Mouse (Mus musculus) neural tube, embryonic 13.5 days (tissue): Measurements from ENCODE around the gene Prps2. TPM values are rescaled to one million over a fixed set of nuclear protein-coding genes. Genes with fewer than 3 reads are reported as not detected.
A peak's percentile ranks its signal among the peaks of the same experiment; 100 is the strongest.
"Not testable (repeated sequence)": the region's sequence is repeated elsewhere in the genome, so short reads cannot be mapped to it uniquely, and the experiment has no call there.

Experiments used
- ATAC-seq: fragments of 200-750 bp; cut with Nextera tagmentation; 2 replicates; pipeline ENCODE4 v1.8.0; 2017; ENCODE audit warnings: low read depth, mild to moderate bottlenecking, moderate TSS enrichment, moderate library complexity
- H3K27ac ChIP-seq: fragments of 300-500 bp; sonication (generic); replicated peaks from 2 replicates; pipeline ENCODE4 v1.5.1; 2015; ENCODE audit warnings: moderate library complexity, mild to moderate bottlenecking, inconsistent platforms
- H3K27me3 ChIP-seq: fragments of 300-500 bp; sonication (generic); 2 replicates; pipeline ENCODE4 v1.6.1; 2015; ENCODE audit warnings: mild to moderate bottlenecking, inconsistent platforms
- H3K36me3 ChIP-seq: fragments of 300-500 bp; sonication (generic); 2 replicates; pipeline ENCODE4 v1.6.1; 2015; ENCODE audit warnings: mild to moderate bottlenecking, inconsistent platforms
- H3K4me1 ChIP-seq: fragments of 300-500 bp; sonication (generic); replicated peaks from 2 replicates; pipeline ENCODE4 v1.6.1; 2015; ENCODE audit warnings: inconsistent platforms
- H3K4me2 ChIP-seq: fragments of 300-500 bp; sonication (generic); 2 replicates; pipeline ENCODE4 v1.6.1; 2015; ENCODE audit warnings: inconsistent platforms, mild to moderate bottlenecking, moderate library complexity
- H3K4me3 ChIP-seq: fragments of 300-500 bp; sonication (generic); 2 replicates; pipeline ENCODE4 v1.5.1; 2015; ENCODE audit warnings: mild to moderate bottlenecking, inconsistent platforms
- H3K9ac ChIP-seq: fragments of 300-500 bp; sonication (generic); 2 replicates; pipeline ENCODE4 v1.6.1; 2015; ENCODE audit warnings: moderate library complexity, mild to moderate bottlenecking, inconsistent platforms
- H3K9me3 ChIP-seq: fragments of 300-500 bp; sonication (generic); 2 replicates; pipeline ENCODE4 v1.6.1; 2016; ENCODE audit warnings: inconsistent platforms
- WGBS: fragments of 180-500 bp; shearing (Covaris S2); methylation state at CpG from one replicate; pipeline ENCODE4 v1.1.7; 2015; 5-methylcytosine and 5-hydroxymethylcytosine counted together
- polyA plus RNA-seq: library from polyadenylated mRNA; unstranded; fragments of >200 nt; fragmentation: Nextera tagmentation; extraction: Ambion mirVana; gene quantifications from 2 replicates; pipeline ENCODE4 v1.2.1, GENCODE M21; 2015

The Prps2 gene
- polyA plus RNA-seq, result 9.0 and 9.6 TPM in 2 replicates

DNA sequence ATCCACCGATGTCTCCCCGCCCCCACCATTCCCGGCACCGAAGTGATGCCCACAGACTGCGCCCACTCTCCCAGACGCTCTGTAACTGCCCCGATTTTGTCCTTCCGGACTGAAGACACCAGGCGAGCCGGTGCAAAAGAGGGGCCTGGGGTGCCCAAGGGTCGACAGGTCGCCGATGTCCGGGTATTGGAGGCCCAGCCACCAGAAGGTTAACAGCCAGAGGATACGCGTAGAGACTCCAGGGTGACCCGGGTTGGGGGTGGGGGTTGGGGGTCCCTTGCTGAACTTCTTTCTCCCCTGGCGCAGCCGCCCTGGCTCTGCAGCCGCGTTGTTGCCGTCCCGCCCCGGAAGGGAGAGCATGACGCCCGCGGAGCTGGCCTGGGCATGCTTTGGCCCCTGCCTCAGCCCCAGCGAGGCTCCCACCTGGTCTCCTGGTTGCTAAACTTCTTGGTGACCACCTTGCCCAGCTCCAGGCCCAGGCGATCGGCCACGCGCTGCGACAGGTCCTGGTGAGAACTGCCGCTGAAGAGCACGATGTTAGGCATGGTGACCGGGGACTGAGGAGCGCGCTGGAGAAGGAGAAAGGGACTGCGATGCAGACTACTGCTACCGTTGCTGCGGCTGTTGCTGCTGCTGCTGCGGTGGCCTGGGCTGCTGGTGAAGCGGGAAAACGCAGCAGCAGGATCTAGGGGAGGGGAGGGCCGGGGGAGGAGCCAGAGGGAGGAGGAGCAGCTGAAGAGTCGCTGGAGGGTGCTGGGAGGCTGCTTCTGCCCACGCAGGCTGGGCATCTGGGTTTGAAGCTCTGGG, at the start of gene Prps2:
Gene Prps2 (minus strand): TSS at position 703 of the 807 bp plus-strand sequence.
- ATAC-seq, result peak; percentile 95
- Histone ChIP-seq H3K27ac (no peak within 1 kb of the TSS), H3K27me3 (peaks cover 57% of the 10 kb centered on the region), H3K4me1 (peaks cover 3% of the 10 kb centered on the region; the same call in 1 of the 2 replicates), H3K9ac (peak within 1 kb of the TSS; percentile 66), H3K9me3 (no peaks in the 10 kb centered on the region), H3K4me2 (peak within 1 kb of the TSS; percentile 76), H3K4me3 (peak within 1 kb of the TSS; percentile 55), H3K36me3 (no peaks in the 10 kb centered on the region)
- 22% methylated on average over 40 of the region's 47 CpGs for WGBS

DNA sequence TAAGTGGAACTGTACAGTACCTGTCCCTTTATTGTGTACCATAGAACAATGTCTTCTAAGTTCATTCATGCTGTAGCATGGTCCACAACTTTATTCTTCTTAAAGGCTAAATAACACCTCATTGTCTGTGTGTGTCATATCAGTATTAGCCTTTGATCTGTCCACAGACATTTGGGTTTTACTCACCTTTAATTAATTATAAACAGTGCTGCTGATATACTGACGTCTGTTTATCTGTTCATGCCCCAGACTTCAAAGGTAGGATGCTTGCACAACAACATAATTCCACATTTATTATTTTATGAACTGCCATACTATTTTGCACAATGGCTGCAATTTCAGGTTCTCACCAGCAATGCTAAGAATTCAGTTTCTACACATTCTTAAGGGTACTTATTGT, 35.1 kb upstream of the Prps2 start:
- no peaks in the 10 kb centered on the region for H3K4me1 ChIP-seq
- ATAC-seq, result no peak
- H3K9me3 ChIP-seq, result no peaks in the 10 kb centered on the region
- no peak overlapping the region for H3K27ac ChIP-seq
- H3K27me3 ChIP-seq, result peaks cover 21% of the 10 kb centered on the region; the same call in 1 of the 2 replicates
- no peak overlapping the region for H3K4me3 ChIP-seq
- no peak overlapping the region for H3K4me2 ChIP-seq
- no peaks in the 10 kb centered on the region for H3K36me3 ChIP-seq
- H3K9ac ChIP-seq, result no peak overlapping the region
- WGBS, result 69% methylated on average over 1 of the region's 1 CpGs

DNA sequence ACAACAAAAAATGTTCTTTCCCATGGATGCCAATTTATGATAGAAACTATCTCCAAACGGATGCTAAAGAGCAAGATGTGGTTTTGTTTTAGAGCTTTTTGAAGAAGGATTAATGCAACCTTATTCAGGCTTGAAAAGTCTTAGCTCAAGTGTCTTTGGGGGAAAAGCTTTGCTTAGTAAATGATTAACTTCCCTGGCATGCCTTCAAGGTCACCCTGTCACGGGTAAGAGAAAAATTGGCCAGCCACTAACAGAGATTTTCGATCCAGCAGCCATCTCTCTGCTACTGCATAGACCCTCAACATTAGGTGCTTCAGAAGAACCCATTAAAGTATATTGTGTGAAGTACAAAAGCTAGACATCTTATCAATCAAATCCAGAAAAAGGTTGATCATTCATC, 12.4 kb upstream of the Prps2 start:
- H3K27me3 ChIP-seq, result peaks cover 51% of the 10 kb centered on the region
- no peak for ATAC-seq
- no peak overlapping the region for H3K4me3 ChIP-seq
- no peaks in the 10 kb centered on the region for H3K9me3 ChIP-seq
- no peak overlapping the region for H3K27ac ChIP-seq
- WGBS, result 37% methylated on average over 3 of the region's 3 CpGs
- H3K4me1 ChIP-seq, result no peaks in the 10 kb centered on the region
- no peaks in the 10 kb centered on the region for H3K36me3 ChIP-seq
- H3K9ac ChIP-seq, result no peak overlapping the region
- no peak overlapping the region for H3K4me2 ChIP-seq

DNA sequence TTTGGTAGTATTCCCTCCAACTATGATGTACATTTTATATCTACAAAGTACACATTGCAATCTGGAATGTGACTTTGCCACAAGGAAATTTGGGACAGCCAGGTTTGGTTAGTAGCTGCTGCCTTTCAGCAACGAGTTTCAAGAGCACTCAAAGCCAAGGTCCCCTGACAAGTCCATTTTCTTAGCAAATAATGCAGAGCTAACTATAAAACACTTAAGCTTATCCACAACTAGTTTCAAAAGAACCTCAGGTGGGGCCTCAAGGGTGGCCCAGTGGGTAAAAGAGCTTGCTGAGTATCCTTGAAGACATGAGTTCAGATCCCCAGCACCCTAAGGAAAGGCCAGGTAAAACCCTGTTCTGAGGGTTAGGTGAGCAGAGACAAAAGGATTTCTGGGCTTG, 4.1 kb upstream of the Prps2 start:
- WGBS, result 56% methylated on average over 1 of the region's 1 CpGs
- H3K4me3 ChIP-seq, result no peak overlapping the region
- no peak overlapping the region for H3K27ac ChIP-seq
- H3K4me1 ChIP-seq, result peaks cover under 1% of the 10 kb centered on the region; the same call in 1 of the 2 replicates
- H3K4me2 ChIP-seq, result no peak overlapping the region
- H3K9ac ChIP-seq, result no peak overlapping the region
- no peaks in the 10 kb centered on the region for H3K9me3 ChIP-seq
- H3K36me3 ChIP-seq, result no peaks in the 10 kb centered on the region
- peaks cover 30% of the 10 kb centered on the region for H3K27me3 ChIP-seq
- ATAC-seq, result no peak

DNA sequence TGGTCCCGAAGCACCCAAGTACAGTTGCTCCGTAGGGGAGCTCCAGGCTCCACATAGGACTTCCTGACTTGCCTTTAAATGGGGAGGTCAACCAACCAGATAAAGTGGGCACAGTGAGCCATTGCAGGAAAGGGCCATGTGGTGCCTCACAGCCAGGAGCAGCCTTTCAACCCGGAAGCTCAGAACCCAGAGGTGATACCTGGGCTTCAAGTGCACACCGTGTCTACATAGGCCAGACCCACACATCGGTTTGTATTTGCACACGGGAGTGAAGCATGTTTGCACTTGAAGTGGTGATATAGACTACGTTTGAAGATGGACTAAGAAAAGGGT, 271 bp upstream of the Prps2 start:
- no peak; the same call in 1 of the 2 replicates for ATAC-seq
- peak overlapping the region; percentile 66; the same call in 1 of the 2 replicates for H3K9ac ChIP-seq
- peak overlapping the region; percentile 55 for H3K4me3 ChIP-seq
- H3K27me3 ChIP-seq, result peaks cover 53% of the 10 kb centered on the region
- H3K36me3 ChIP-seq, result no peaks in the 10 kb centered on the region
- H3K9me3 ChIP-seq, result no peaks in the 10 kb centered on the region
- peaks cover 3% of the 10 kb centered on the region; the same call in 1 of the 2 replicates for H3K4me1 ChIP-seq
- H3K4me2 ChIP-seq, result peak overlapping the region; percentile 76
- no peak overlapping the region for H3K27ac ChIP-seq
- WGBS, result 46% methylated on average over 7 of the region's 7 CpGs

DNA sequence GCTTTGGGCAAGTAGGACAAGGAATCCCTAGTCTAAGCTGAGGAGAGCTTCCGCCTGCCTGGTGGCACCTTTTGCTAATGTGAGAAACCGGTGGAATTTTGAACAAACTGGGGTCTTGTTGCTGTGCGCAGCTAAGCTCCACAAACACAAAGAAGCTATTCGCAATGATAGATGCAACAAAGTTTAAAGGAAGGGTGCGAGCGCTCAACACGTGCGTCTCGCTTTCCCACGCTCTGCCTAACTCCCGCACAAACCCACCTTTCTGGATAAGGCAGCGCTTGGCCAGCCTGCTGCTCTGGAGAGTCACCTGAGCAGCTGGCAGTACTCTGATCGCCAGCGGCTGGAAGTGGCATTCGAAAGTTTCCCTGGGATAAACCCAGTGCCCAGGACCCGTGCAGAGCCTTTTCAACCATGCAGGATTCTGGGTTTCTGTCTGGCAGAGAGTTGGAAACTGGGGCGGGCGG, 934 bp downstream of the Prps2 start:
- no peak for ATAC-seq
- Histone ChIP-seq H3K27me3 (peaks cover 56% of the 10 kb centered on the region), H3K27ac (no peak overlapping the region), H3K4me2 (peak overlapping the region; percentile 76), H3K9ac (peak overlapping the region; percentile 66; the same call in 1 of the 2 replicates), H3K36me3 (no peaks in the 10 kb centered on the region), H3K4me3 (peak overlapping the region; percentile 55), H3K9me3 (no peaks in the 10 kb centered on the region), H3K4me1 (peaks cover 3% of the 10 kb centered on the region; the same call in 1 of the 2 replicates)
- WGBS, result 21% methylated on average over 18 of the region's 18 CpGs

DNA sequence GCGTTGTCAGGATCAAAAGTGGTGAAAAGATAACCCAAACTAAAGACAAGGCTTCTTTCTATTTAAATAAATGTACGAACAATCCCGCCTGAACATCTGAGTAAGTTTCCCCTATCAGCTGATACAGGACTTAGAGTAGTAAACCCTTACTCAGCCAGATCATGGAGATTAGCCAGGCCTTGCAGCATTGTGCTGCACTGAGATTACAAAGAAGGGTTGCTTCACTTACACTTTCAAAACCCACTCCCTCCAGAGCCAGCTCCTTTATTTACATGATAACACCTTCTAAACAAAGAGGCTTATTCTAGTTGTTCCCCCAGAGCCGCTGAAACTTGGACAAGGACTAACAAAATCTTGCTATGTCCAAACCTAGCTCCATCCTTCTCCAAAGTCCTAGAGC, 2.5 kb downstream of the Prps2 start:
- no peak for ATAC-seq
- Histone ChIP-seq H3K9ac (no peak overlapping the region), H3K9me3 (no peaks in the 10 kb centered on the region), H3K27ac (no peak overlapping the region), H3K4me3 (no peak overlapping the region), H3K4me2 (no peak overlapping the region), H3K4me1 (peaks cover 3% of the 10 kb centered on the region; the same call in 1 of the 2 replicates), H3K27me3 (peaks cover 59% of the 10 kb centered on the region), H3K36me3 (no peaks in the 10 kb centered on the region)
- WGBS, result 68% methylated on average over 4 of the region's 4 CpGs

DNA sequence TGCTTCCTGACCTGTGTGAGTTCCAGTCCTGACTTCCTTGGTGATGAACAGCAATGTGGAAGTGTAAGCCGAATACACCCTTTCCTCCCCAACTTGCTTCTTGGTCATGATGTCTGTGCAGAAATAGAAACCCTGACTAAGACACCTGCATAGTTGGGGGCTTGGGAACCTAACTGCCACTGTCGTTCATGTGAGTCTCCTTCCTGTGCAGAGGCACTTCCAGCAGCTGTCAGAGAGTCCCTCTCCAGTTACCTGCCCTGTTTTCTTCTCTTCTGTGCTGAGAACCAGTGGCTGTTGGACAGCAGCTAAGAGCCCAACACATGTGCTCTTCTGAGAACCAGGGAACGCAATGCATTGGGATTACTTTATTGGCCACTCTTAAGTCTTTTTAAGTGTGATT, 21.3 kb downstream of the Prps2 start:
- not testable (repeated sequence) for H3K4me1 ChIP-seq, H3K9me3 ChIP-seq, H3K36me3 ChIP-seq, ATAC-seq, H3K4me2 ChIP-seq, H3K4me3 ChIP-seq, H3K27ac ChIP-seq, H3K9ac ChIP-seq
- 94% methylated on average over 3 of the region's 3 CpGs for WGBS
- peaks cover 45% of the 10 kb centered on the region for H3K27me3 ChIP-seq

DNA sequence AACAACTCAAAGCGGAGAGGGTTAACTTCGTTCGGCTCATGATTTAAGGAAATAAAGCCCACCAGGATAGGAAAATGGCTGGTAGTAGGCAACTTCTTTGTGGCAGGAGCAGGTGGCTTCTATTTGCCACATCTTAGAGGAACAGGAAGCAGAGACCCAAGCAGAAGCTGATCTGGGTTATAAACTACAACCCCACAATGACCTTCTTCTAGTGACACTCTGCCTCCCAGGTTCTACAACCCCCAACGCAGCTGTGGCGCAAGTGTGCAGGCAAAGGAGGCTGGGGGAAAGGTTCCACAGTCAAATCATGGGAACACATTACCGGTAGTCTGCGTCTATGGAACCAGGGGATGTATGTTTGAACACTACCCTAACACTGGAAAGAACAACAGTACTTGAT, 22.8 kb downstream of the Prps2 start:
- 92% methylated on average over 7 of the region's 7 CpGs for WGBS
- no peak overlapping the region for H3K4me2 ChIP-seq
- no peaks in the 10 kb centered on the region for H3K36me3 ChIP-seq
- no peak overlapping the region for H3K9ac ChIP-seq
- H3K4me3 ChIP-seq, result no peak overlapping the region
- no peak for ATAC-seq
- H3K27me3 ChIP-seq, result peaks cover 42% of the 10 kb centered on the region
- H3K4me1 ChIP-seq, result no peaks in the 10 kb centered on the region
- no peaks in the 10 kb centered on the region for H3K9me3 ChIP-seq
- no peak overlapping the region for H3K27ac ChIP-seq

DNA sequence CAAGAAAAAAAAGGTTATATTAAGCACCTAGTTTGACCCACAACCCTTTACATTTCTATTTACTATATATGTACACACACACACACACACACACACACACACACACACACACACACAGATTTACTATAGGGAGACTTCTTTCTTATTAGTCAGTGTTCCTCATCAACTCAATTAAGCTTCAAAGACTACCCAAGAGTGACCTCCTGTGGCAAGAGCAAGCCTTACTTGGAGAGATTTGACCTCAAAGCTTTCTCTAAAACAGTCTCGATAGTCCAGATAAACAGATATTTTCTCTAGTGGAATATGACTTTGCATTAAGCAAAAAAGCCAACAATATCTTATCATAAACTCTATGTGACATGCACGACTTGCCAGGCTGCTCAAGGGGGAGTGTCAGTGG, 25.1 kb downstream of the Prps2 start:
- no peaks in the 10 kb centered on the region for H3K4me1 ChIP-seq
- WGBS, result 83% methylated on average over 2 of the region's 2 CpGs
- no peaks in the 10 kb centered on the region for H3K36me3 ChIP-seq
- H3K9ac ChIP-seq, result no peak overlapping the region
- H3K27me3 ChIP-seq, result peaks cover 33% of the 10 kb centered on the region
- H3K27ac ChIP-seq, result no peak overlapping the region
- no peak overlapping the region for H3K4me3 ChIP-seq
- H3K4me2 ChIP-seq, result no peak overlapping the region
- H3K9me3 ChIP-seq, result no peaks in the 10 kb centered on the region
- ATAC-seq, result no peak

DNA sequence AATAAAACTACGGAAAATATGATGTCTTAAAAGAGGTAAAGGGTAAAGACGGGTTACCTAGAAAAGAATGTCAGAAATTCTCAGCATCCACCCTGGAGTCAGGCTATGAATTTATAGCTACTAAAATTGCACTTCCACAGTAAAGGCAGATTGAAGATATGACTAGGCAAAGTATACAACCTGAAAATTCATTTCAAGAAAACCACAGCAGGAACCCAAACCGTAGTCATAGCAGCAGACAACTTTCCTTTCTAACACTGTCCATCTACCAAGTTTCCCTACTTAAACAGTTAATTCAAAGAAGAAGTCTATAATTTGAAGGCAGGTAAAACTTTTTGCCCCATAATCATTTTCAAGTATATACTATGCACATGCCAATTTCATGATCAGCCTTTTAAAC, 26.6 kb downstream of the Prps2 start:
- H3K27ac ChIP-seq, result no peak overlapping the region
- H3K4me3 ChIP-seq, result no peak overlapping the region
- WGBS, result 91% methylated on average over 3 of the region's 3 CpGs
- H3K9me3 ChIP-seq, result no peaks in the 10 kb centered on the region
- H3K9ac ChIP-seq, result no peak overlapping the region
- H3K4me2 ChIP-seq, result no peak overlapping the region
- peaks cover 35% of the 10 kb centered on the region for H3K27me3 ChIP-seq
- H3K4me1 ChIP-seq, result no peaks in the 10 kb centered on the region
- ATAC-seq, result no peak
- H3K36me3 ChIP-seq, result no peaks in the 10 kb centered on the region

DNA sequence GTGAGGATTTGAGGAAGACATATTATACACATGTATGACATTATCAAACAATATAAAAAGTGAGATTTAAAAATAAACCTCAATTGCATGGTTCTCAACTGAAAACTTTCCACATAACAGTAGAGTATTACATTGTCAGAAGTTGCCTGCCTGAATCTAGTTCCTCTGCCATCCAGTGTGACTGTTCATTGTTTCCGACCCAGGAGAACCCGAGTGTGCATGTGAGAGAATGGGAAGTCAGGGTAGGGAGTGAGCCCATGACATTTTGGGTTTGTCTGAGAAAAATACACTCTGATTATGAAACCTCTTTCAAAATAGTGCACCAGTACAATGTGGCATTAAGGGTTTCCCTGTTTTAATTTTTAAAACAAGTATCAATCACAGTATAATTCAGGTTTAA, 28.9 kb downstream of the Prps2 start:
- no peak overlapping the region for H3K9ac ChIP-seq
- WGBS, result 92% methylated on average over 2 of the region's 2 CpGs
- no peak overlapping the region for H3K27ac ChIP-seq
- H3K27me3 ChIP-seq, result peaks cover 35% of the 10 kb centered on the region
- H3K4me3 ChIP-seq, result no peak overlapping the region
- no peak for ATAC-seq
- no peaks in the 10 kb centered on the region for H3K9me3 ChIP-seq
- no peaks in the 10 kb centered on the region for H3K4me1 ChIP-seq
- H3K36me3 ChIP-seq, result no peaks in the 10 kb centered on the region
- no peak overlapping the region for H3K4me2 ChIP-seq

DNA sequence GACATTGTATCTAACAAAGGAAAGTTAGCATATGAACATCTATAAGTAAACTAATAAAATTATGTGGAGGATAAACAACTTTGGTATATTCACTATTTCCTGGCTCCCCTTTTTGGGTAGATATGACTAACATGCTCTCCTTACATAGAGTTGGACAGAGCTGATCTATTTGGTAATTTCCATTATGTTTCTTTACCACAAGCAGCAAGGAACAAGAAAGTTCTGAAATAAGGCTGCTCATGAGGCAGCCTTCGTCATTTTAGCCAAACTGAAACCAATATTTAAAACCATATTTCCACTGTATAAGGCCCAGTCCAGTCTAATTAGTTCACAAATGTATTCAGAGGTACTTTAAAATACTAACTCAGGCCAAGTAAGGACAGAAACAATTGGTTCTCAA, 36.1 kb downstream of the Prps2 start:
- Histone ChIP-seq H3K4me2 (no peak overlapping the region), H3K36me3 (no peaks in the 10 kb centered on the region), H3K9me3 (no peaks in the 10 kb centered on the region), H3K27ac (no peak overlapping the region), H3K9ac (no peak overlapping the region), H3K27me3 (peaks cover 58% of the 10 kb centered on the region), H3K4me3 (no peak overlapping the region), H3K4me1 (no peaks in the 10 kb centered on the region)
- ATAC-seq, result no peak
- 81% methylated on average over 1 of the region's 1 CpGs for WGBS
